Mouse (Mus musculus) CH12.LX (cell line): ENCODE results near the gene Pilra. TPM values are rescaled to one million over a fixed set of nuclear protein-coding genes. Genes with fewer than 3 reads are reported as not detected.

Source experiments
- DNase-seq: peaks from one replicate; pipeline ENCODE4 v3.0.0-alpha.2; 2013; ENCODE audit errors: extremely low read depth
- H3K27ac ChIP-seq: 2 replicates; pipeline ENCODE4 v1.5.1; 2012; ENCODE audit warnings: low read depth, mild to moderate bottlenecking, control low read depth, moderate library complexity; ENCODE audit not compliant: insufficient read depth
- H3K27me3 ChIP-seq: replicated peaks from 2 replicates; pipeline ENCODE3; 2012; ENCODE audit warnings: inconsistent platforms
- H3K36me3 ChIP-seq, 2 experiments: replicated peaks in 1 of 2; 2 replicates each; pipeline versions ENCODE3 to v1.6.1; 2012; ENCODE audit warnings: inconsistent platforms in 1 of 2, low read length in 1 of 2, mild to moderate bottlenecking in 1 of 2, mixed read lengths in 1 of 2, moderate library complexity in 1 of 2; ENCODE audit not compliant: control insufficient read depth in 1 of 2, insufficient read depth in 1 of 2
- H3K4me1 ChIP-seq, 2 experiments: 2 replicates each; pipeline ENCODE4 v1.6.1; 2012; ENCODE audit warnings: inconsistent platforms in 1 of 2, moderate library complexity in 1 of 2; ENCODE audit not compliant: insufficient read depth in 2 of 2, control insufficient read depth in 1 of 2
- H3K4me2 ChIP-seq: 2 replicates; pipeline ENCODE4 v1.6.1; 2012; ENCODE audit warnings: low read depth, mild to moderate bottlenecking, control low read depth; ENCODE audit not compliant: poor library complexity, insufficient read depth, severe bottlenecking
- H3K4me3 ChIP-seq, 3 experiments: fragments of 150-350 bp in 1 of 3; sonication (generic) in 1 of 3; replicated peaks in 1 of 3; 2 replicates each; pipeline versions ENCODE3 to v1.5.1; 2011 to 2012; ENCODE audit warnings: low read depth in 2 of 3, low read length in 2 of 3, mild to moderate bottlenecking in 2 of 3, moderate library complexity in 2 of 3, control low read depth in 1 of 3, improper control_type of control experiment in 1 of 3, inconsistent platforms in 1 of 3, mixed read lengths in 1 of 3; ENCODE audit not compliant: poor library complexity in 1 of 3
- H3K79me2 ChIP-seq: replicated peaks from 2 replicates; pipeline ENCODE4 v1.6.1; 2012; ENCODE audit warnings: mild to moderate bottlenecking, moderate library complexity; ENCODE audit not compliant: control insufficient read depth, poor library complexity, insufficient read depth, severe bottlenecking; ENCODE audit errors: extremely low read depth
- H3K9ac ChIP-seq: 2 replicates; pipeline ENCODE4 v1.6.1; 2012; ENCODE audit warnings: low read depth, mild to moderate bottlenecking, control low read depth, moderate library complexity; ENCODE audit not compliant: insufficient read depth
- H3K9me3 ChIP-seq: replicated peaks from 2 replicates; pipeline ENCODE3; 2012; ENCODE audit warnings: low read length, inconsistent platforms, mixed read lengths
- BHLHE40 ChIP-seq: IDR thresholded peaks from 2 replicates; pipeline ENCODE4 v1.6.1; 2011; ENCODE audit warnings: mild to moderate bottlenecking, low read depth, low read length, improper control_type of control experiment
- CTCF ChIP-seq, 2 experiments: IDR thresholded peaks in 1 of 2; conservative IDR thresholded peaks in 1 of 2; 2 replicates each; pipeline ENCODE4 v1.5.1; 2011 to 2012; ENCODE audit warnings: low read depth in 2 of 2, low read length in 2 of 2, improper control_type of control experiment in 1 of 2, inconsistent platforms in 1 of 2, mild to moderate bottlenecking in 1 of 2, moderate library complexity in 1 of 2
- E2F4 ChIP-seq: IDR thresholded peaks from 2 replicates; pipeline ENCODE4 v1.6.1; 2011; ENCODE audit warnings: low read depth, low read length, improper control_type of control experiment; ENCODE audit not compliant: insufficient replicate concordance
- ELF1 ChIP-seq: IDR thresholded peaks from 2 replicates; pipeline ENCODE4 v1.6.1; 2014; ENCODE audit warnings: low read depth, mild to moderate bottlenecking, inconsistent platforms, low read length, improper control_type of control experiment
- EP300 ChIP-seq: IDR thresholded peaks from 2 replicates; pipeline ENCODE4 v1.6.1; 2011; ENCODE audit warnings: low read length, improper control_type of control experiment
- GABPA ChIP-seq: IDR thresholded peaks from 2 replicates; pipeline ENCODE4 v1.6.1; 2012; ENCODE audit warnings: low read depth, low read length, improper control_type of control experiment, inconsistent platforms; ENCODE audit not compliant: insufficient replicate concordance
- HCFC1 ChIP-seq: IDR thresholded peaks from 2 replicates; pipeline ENCODE4 v1.6.1; 2012; ENCODE audit warnings: low read depth, mild to moderate bottlenecking, inconsistent platforms, low read length, improper control_type of control experiment
- JUND ChIP-seq: conservative IDR thresholded peaks from 2 replicates; pipeline ENCODE4 v1.6.1; 2011; ENCODE audit warnings: low read depth, low read length, improper control_type of control experiment
- MAFK ChIP-seq: IDR thresholded peaks from 2 replicates; pipeline ENCODE4 v1.6.1; 2011; ENCODE audit warnings: low read length, improper control_type of control experiment; ENCODE audit not compliant: insufficient replicate concordance
- MAX ChIP-seq: IDR thresholded peaks from 2 replicates; pipeline ENCODE4 v1.6.1; 2011; ENCODE audit warnings: low read length, improper control_type of control experiment
- MEF2A ChIP-seq: IDR thresholded peaks from 2 replicates; pipeline ENCODE4 v1.6.1; 2014; ENCODE audit warnings: low read depth, mild to moderate bottlenecking, inconsistent platforms, low read length, improper control_type of control experiment, borderline replicate concordance
- MXI1 ChIP-seq: IDR thresholded peaks from 2 replicates; pipeline ENCODE4 v1.6.1; 2011; ENCODE audit warnings: mild to moderate bottlenecking, low read depth, low read length, improper control_type of control experiment
- MYC ChIP-seq: IDR thresholded peaks from 2 replicates; pipeline ENCODE4 v1.6.1; 2011; ENCODE audit warnings: low read depth, mild to moderate bottlenecking, improper control_type of control experiment, low read length
- POLR2A ChIP-seq: IDR thresholded peaks from 2 replicates; pipeline ENCODE4 v1.6.1; 2011; ENCODE audit warnings: low read depth, mild to moderate bottlenecking, improper control_type of control experiment, low read length
- RAD21 ChIP-seq: IDR thresholded peaks from 2 replicates; pipeline ENCODE4 v1.6.1; 2011; ENCODE audit warnings: low read depth, mild to moderate bottlenecking, low read length, improper control_type of control experiment, moderate library complexity
- RCOR1 ChIP-seq: conservative IDR thresholded peaks from 2 replicates; pipeline ENCODE4 v1.6.1; 2012; ENCODE audit warnings: low read depth, mild to moderate bottlenecking, inconsistent platforms, low read length, improper control_type of control experiment
- SIN3A ChIP-seq: IDR thresholded peaks from 2 replicates; pipeline ENCODE4 v1.6.1; 2012; ENCODE audit warnings: low read length, improper control_type of control experiment, inconsistent platforms
- USF1 ChIP-seq: IDR thresholded peaks from 2 replicates; pipeline ENCODE4 v1.6.1; 2014; ENCODE audit warnings: low read depth, mild to moderate bottlenecking, inconsistent platforms, low read length, improper control_type of control experiment
- ZNF384 ChIP-seq: IDR thresholded peaks from 2 replicates; pipeline ENCODE4 v1.6.1; 2012; ENCODE audit warnings: low read depth, low read length, improper control_type of control experiment, inconsistent platforms
- dilution Hi-C: fragments of 300-500 bp; cut with MboI; formaldehyde crosslinking; loops from 2 replicates; pipeline ENCODE4 v1.14.3; 2020; ENCODE audit warnings: low sequenced_read_pairs; ENCODE audit not compliant: extremely low pct_unique_long_range_greater_than_20kb, extremely low pct_ligation_motif_present
- in situ Hi-C: fragments of 300-500 bp; cut with MboI; formaldehyde crosslinking; loops from 3 replicates; pipeline ENCODE4 v1.14.3; 2019; ENCODE audit warnings: low sequenced_read_pairs, low pct_ligation_motif_present, low pct_unique_long_range_greater_than_20kb, mixed read lengths
- polyA plus RNA-seq: library from polyadenylated mRNA; unstranded; fragments of >175 nt; gene quantifications from 2 replicates; pipeline ENCODE4 v1.2.1, GENCODE M21; 2012; ENCODE audit warnings: low read depth; ENCODE audit not compliant: insufficient read length
- total RNA-seq, 2 experiments: library from RNA; depleted of rRNA; stranded (reverse); fragments of 300-350 nt in 1 of 2; fragments of >200 nt in 1 of 2; gene quantifications; 2 replicates each; pipeline ENCODE4 v1.2.3; 2012 to 2014

The Pilra gene
- total and polyA plus RNA-seq, 3 experiments = 0.08 to 0.66 TPM; not detected in 1

GRCm38 (mm10) chr5:137772755-137773154 is 63.3 kb downstream of the Pilra start:
- no peak for TF ChIP-seq JUND
- no peak for TF ChIP-seq POLR2A
- no peak for TF ChIP-seq BHLHE40
- TF ChIP-seq E2F4 = no peak
- no peak for TF ChIP-seq USF1
- TF ChIP-seq ELF1 = no peak
- no peak for TF ChIP-seq MAX
- no peak for TF ChIP-seq MEF2A
- TF ChIP-seq MYC = no peak
- TF ChIP-seq RAD21 = no peak
- no peak for TF ChIP-seq MXI1
- TF ChIP-seq HCFC1 = no peak
- no peak for TF ChIP-seq CTCF (conservative IDR thresholded peaks at IDR 0.05 in 1 of 2, IDR thresholded peaks at IDR 0.05 in 1 of 2; ENCODE audit: low read depth in 2 of 2, low read length in 2 of 2)
- TF ChIP-seq EP300 = no peak
- no peak for TF ChIP-seq ZNF384
- no peak for TF ChIP-seq RCOR1
- TF ChIP-seq SIN3A = no peak
- TF ChIP-seq GABPA = no peak
- TF ChIP-seq MAFK = no peak
- no peak for DNase-seq
- H3K4me1 ChIP-seq = peaks cover 5 to 22% of the 10 kb centered on the region in 2 experiments; a peak in 2 of 4 replicates
- dilution Hi-C loops (no loop called here), in situ Hi-C loops (loop anchor here (25.0 kb wide), 1 partner anchor 260 kb away; the partner anchor contains the start of genes Gigyf1 and Pop7)
- H3K4me3 ChIP-seq = no peak overlapping the region
- no peaks in the 10 kb centered on the region for H3K27me3 ChIP-seq
- H3K36me3 ChIP-seq = peaks cover 0 to 2% of the 10 kb centered on the region in 2 experiments
- H3K27ac ChIP-seq = no peak overlapping the region
- H3K9me3 ChIP-seq = no peaks in the 10 kb centered on the region
- no peak overlapping the region for H3K4me2 ChIP-seq
- H3K79me2 ChIP-seq = no peaks in the 10 kb centered on the region
- no peak overlapping the region for H3K9ac ChIP-seq

Other genes starting within 250 kb of the Pilra start
Only the 20 nearest of the 22 such genes appear.
- gene Pcolce, start 222.5 kb downstream of the Pilra start, total RNA-seq (2012; rRNA removed) = 0.30 and 0.46 TPM in 2 replicates
- gene Pcolce, start 222.5 kb downstream of the Pilra start, total RNA-seq (2014; rRNA removed) = not detected in 2 replicates
- gene Pcolce, start 222.5 kb downstream of the Pilra start, polyA plus RNA-seq = 0.76 and 0.97 TPM in 2 replicates
- 0.13 TPM in 2 replicates for gene Fbxo24, start 207.3 kb downstream of the Pilra start, total RNA-seq (2012; rRNA removed)
- gene Fbxo24, start 207.3 kb downstream of the Pilra start, total RNA-seq (2014; rRNA removed) = not detected in 2 replicates
- 0.24 and 0.26 TPM in 2 replicates for gene Fbxo24, start 207.3 kb downstream of the Pilra start, polyA plus RNA-seq
- gene Lrch4, start 207.2 kb downstream of the Pilra start, total RNA-seq (2012; rRNA removed) = 20.0 and 25.6 TPM in 2 replicates
- gene Lrch4, start 207.2 kb downstream of the Pilra start, total RNA-seq (2014; rRNA removed) = 9.0 and 9.9 TPM in 2 replicates
- 47.9 and 62.1 TPM in 2 replicates for gene Lrch4, start 207.2 kb downstream of the Pilra start, polyA plus RNA-seq
- gene Gm20605, start 207.1 kb downstream of the Pilra start, total RNA-seq (2012; rRNA removed) = 1.1 and 1.5 TPM in 2 replicates
- 0.50 and 1.1 TPM in 2 replicates for gene Gm20605, start 207.1 kb downstream of the Pilra start, total RNA-seq (2014; rRNA removed)
- gene Gm20605, start 207.1 kb downstream of the Pilra start, polyA plus RNA-seq = 7.4 and 9.0 TPM in 2 replicates
- 2.2 and 2.4 TPM in 2 replicates for gene Sap25, start 194.9 kb downstream of the Pilra start, total RNA-seq (2012; rRNA removed)
- 0.72 and 2.1 TPM in 2 replicates for gene Sap25, start 194.9 kb downstream of the Pilra start, total RNA-seq (2014; rRNA removed)
- gene Sap25, start 194.9 kb downstream of the Pilra start, polyA plus RNA-seq = 12.1 and 16.6 TPM in 2 replicates
- gene Irs3, start 190.6 kb downstream of the Pilra start, total RNA-seq (2012; rRNA removed) = not detected in 2 replicates
- not detected in 2 replicates for gene Irs3, start 190.6 kb downstream of the Pilra start, total RNA-seq (2014; rRNA removed)
- not detected in 2 replicates for gene Irs3, start 190.6 kb downstream of the Pilra start, polyA plus RNA-seq
- gene Agfg2, start 151.6 kb downstream of the Pilra start, total RNA-seq (2012; rRNA removed) = 8.7 and 10.0 TPM in 2 replicates
- 11.5 and 13.4 TPM in 2 replicates for gene Agfg2, start 151.6 kb downstream of the Pilra start, total RNA-seq (2014; rRNA removed)
- 16.7 and 16.8 TPM in 2 replicates for gene Agfg2, start 151.6 kb downstream of the Pilra start, polyA plus RNA-seq
- gene Nyap1, start 94.7 kb downstream of the Pilra start, total RNA-seq (2012; rRNA removed) = 0.67 and 1.4 TPM in 2 replicates
- 0.28 and 0.34 TPM in 2 replicates for gene Nyap1, start 94.7 kb downstream of the Pilra start, total RNA-seq (2014; rRNA removed)
- 0.35 and 0.43 TPM in 2 replicates for gene Nyap1, start 94.7 kb downstream of the Pilra start, polyA plus RNA-seq
- gene Tsc22d4, start 90.6 kb downstream of the Pilra start, total RNA-seq (2012; rRNA removed) = 32.0 and 39.9 TPM in 2 replicates
- gene Tsc22d4, start 90.6 kb downstream of the Pilra start, total RNA-seq (2014; rRNA removed) = 26.4 and 28.2 TPM in 2 replicates
- 91.2 and 103 TPM in 2 replicates for gene Tsc22d4, start 90.6 kb downstream of the Pilra start, polyA plus RNA-seq
- 31.6 and 34.6 TPM in 2 replicates for gene Ppp1r35, start 57.4 kb downstream of the Pilra start, total RNA-seq (2012; rRNA removed)
- gene Ppp1r35, start 57.4 kb downstream of the Pilra start, total RNA-seq (2014; rRNA removed) = 11.8 and 17.3 TPM in 2 replicates
- gene Ppp1r35, start 57.4 kb downstream of the Pilra start, polyA plus RNA-seq = 23.3 and 24.1 TPM in 2 replicates
- gene Mepce, start 48.6 kb downstream of the Pilra start, total RNA-seq (2012; rRNA removed) = 32.7 and 38.5 TPM in 2 replicates
- 31.1 and 37.3 TPM in 2 replicates for gene Mepce, start 48.6 kb downstream of the Pilra start, total RNA-seq (2014; rRNA removed)
- 42.4 and 43.7 TPM in 2 replicates for gene Mepce, start 48.6 kb downstream of the Pilra start, polyA plus RNA-seq
- gene Zcwpw1, start 48.5 kb downstream of the Pilra start, total RNA-seq (2012; rRNA removed) = 1.3 and 1.9 TPM in 2 replicates
- 2.3 and 3.0 TPM in 2 replicates for gene Zcwpw1, start 48.5 kb downstream of the Pilra start, total RNA-seq (2014; rRNA removed)
- 1.5 and 2.8 TPM in 2 replicates for gene Zcwpw1, start 48.5 kb downstream of the Pilra start, polyA plus RNA-seq
- gene Pilrb1, start 21.8 kb upstream of the Pilra start, total RNA-seq (2012; rRNA removed) = not detected in 2 replicates
- gene Pilrb1, start 21.8 kb upstream of the Pilra start, total RNA-seq (2014; rRNA removed) = not detected in 2 replicates
- gene Pilrb1, start 21.8 kb upstream of the Pilra start, polyA plus RNA-seq = not detected in 2 replicates
- not detected in 2 replicates for gene Pilrb2, start 35.5 kb upstream of the Pilra start, total RNA-seq (2012; rRNA removed)
- not detected in 2 replicates for gene Pilrb2, start 35.5 kb upstream of the Pilra start, total RNA-seq (2014; rRNA removed)
- not detected in 2 replicates for gene Pilrb2, start 35.5 kb upstream of the Pilra start, polyA plus RNA-seq
- gene Cyp3a13, start 85.3 kb upstream of the Pilra start, total RNA-seq (2012; rRNA removed) = not detected in 2 replicates
- not detected in 2 replicates for gene Cyp3a13, start 85.3 kb upstream of the Pilra start, total RNA-seq (2014; rRNA removed)
- 0.16 TPM in 1 of 2 replicates, not detected in the other for gene Cyp3a13, start 85.3 kb upstream of the Pilra start, polyA plus RNA-seq
- not detected in 2 replicates for gene Gjc3, start 126.8 kb upstream of the Pilra start, total RNA-seq (2012; rRNA removed)
- not detected in 2 replicates for gene Gjc3, start 126.8 kb upstream of the Pilra start, total RNA-seq (2014; rRNA removed)
- not detected in 2 replicates for gene Gjc3, start 126.8 kb upstream of the Pilra start, polyA plus RNA-seq
- gene Azgp1, start 145.2 kb upstream of the Pilra start, total RNA-seq (2012; rRNA removed) = not detected in 2 replicates
- not detected in 2 replicates for gene Azgp1, start 145.2 kb upstream of the Pilra start, total RNA-seq (2014; rRNA removed)
- not detected in 2 replicates for gene Azgp1, start 145.2 kb upstream of the Pilra start, polyA plus RNA-seq
- not detected in 2 replicates for gene Smok3a, start 185.0 kb upstream of the Pilra start, total RNA-seq (2012; rRNA removed)
- gene Smok3a, start 185.0 kb upstream of the Pilra start, total RNA-seq (2014; rRNA removed) = not detected in 2 replicates
- not detected in 2 replicates for gene Smok3a, start 185.0 kb upstream of the Pilra start, polyA plus RNA-seq
- not detected in 2 replicates for gene Smok3b, start 185.1 kb upstream of the Pilra start, total RNA-seq (2012; rRNA removed)
- not detected in 2 replicates for gene Smok3b, start 185.1 kb upstream of the Pilra start, total RNA-seq (2014; rRNA removed)
- not detected in 2 replicates for gene Smok3b, start 185.1 kb upstream of the Pilra start, polyA plus RNA-seq
- not detected in 2 replicates for gene Smok3c, start 216.9 kb upstream of the Pilra start, total RNA-seq (2012; rRNA removed)
- not detected in 2 replicates for gene Smok3c, start 216.9 kb upstream of the Pilra start, total RNA-seq (2014; rRNA removed)
- not detected in 2 replicates for gene Smok3c, start 216.9 kb upstream of the Pilra start, polyA plus RNA-seq